Mouse (Mus musculus) heart, adult 2 months (tissue): ENCODE measurements around the gene Sh3pxd2b. TPM values are rescaled to one million over a fixed set of nuclear protein-coding genes. Genes with fewer than 3 reads are reported as not detected.
A peak's percentile ranks its signal among the peaks of the same experiment; 100 is the strongest.

Source experiments
- DNase-seq, 2 experiments: peaks; one replicate each; pipeline ENCODE4 v3.0.0; 2021
- H3K27ac ChIP-seq: fragments of 200-600 bp; 2 replicates; pipeline ENCODE4 v1.8.1; 2022
- H3K27me3 ChIP-seq: fragments of 200-500 bp; 2 replicates; pipeline ENCODE4 v1.6.1; 2012; ENCODE audit warnings: mild to moderate bottlenecking, low read length, inconsistent platforms, mixed read lengths; ENCODE audit not compliant: control insufficient read depth, insufficient read depth
- H3K36me3 ChIP-seq: fragments of 200-500 bp; 2 replicates; pipeline ENCODE4 v1.6.1; 2012; ENCODE audit warnings: low read length, inconsistent platforms; ENCODE audit not compliant: control insufficient read depth, insufficient read depth
- H3K4me1 ChIP-seq: fragments of 200-500 bp; 2 replicates; pipeline ENCODE4 v1.6.1; 2011; ENCODE audit warnings: low read length; ENCODE audit not compliant: control insufficient read depth, insufficient read depth
- H3K4me3 ChIP-seq: fragments of 200-600 bp; 2 replicates; pipeline ENCODE4 v1.8.1; 2022
- H3K79me2 ChIP-seq: fragments of 200-500 bp; replicated peaks from 2 replicates; pipeline ENCODE4 v1.6.1; 2012; ENCODE audit warnings: mild to moderate bottlenecking, inconsistent platforms, low read length, moderate library complexity, mixed read lengths; ENCODE audit not compliant: control insufficient read depth, insufficient read depth
- H3K9ac ChIP-seq: fragments of 200-500 bp; 2 replicates; pipeline ENCODE4 v1.6.1; 2012; ENCODE audit warnings: low read depth, mild to moderate bottlenecking, control low read depth, inconsistent platforms, low read length, mixed read lengths
- CTCF ChIP-seq: fragments of 200-600 bp; IDR thresholded peaks from 2 replicates; pipeline ENCODE4 v1.8.1; 2022; ENCODE audit warnings: antibody characterized with exemption, mild to moderate bottlenecking, moderate library complexity
- EP300 ChIP-seq: fragments of 200-500 bp; IDR thresholded peaks from 2 replicates; pipeline ENCODE4 v1.6.1; 2011; ENCODE audit warnings: low read depth, low read length, control low read depth; ENCODE audit not compliant: insufficient read depth
- POLR2A ChIP-seq: fragments of 200-500 bp; IDR thresholded peaks from 2 replicates; pipeline ENCODE4 v1.6.1; 2011; ENCODE audit warnings: mild to moderate bottlenecking, low read depth, low read length, control low read depth; ENCODE audit not compliant: insufficient read depth
- WGBS: fragments of 180-500 bp; shearing (Covaris S2); methylation state at CpG from one replicate; pipeline ENCODE4 v1.1.7; 2018; 5-methylcytosine and 5-hydroxymethylcytosine counted together
- intact Hi-C: fragments of 180-260 bp; cut with DNase I; formaldehyde crosslinking; loops from one replicate; pipeline ENCODE4 v1.15.1; 2025
- polyA plus RNA-seq: library from polyadenylated mRNA; depleted of rRNA; stranded (reverse); fragments of >200 nt; gene quantifications from 2 replicates; pipeline ENCODE4 v1.2.3, GENCODE M21; 2012
- total RNA-seq, 2 experiments: library from RNA; stranded (reverse); gene quantifications; 2 replicates each; pipeline ENCODE4 v1.2.3; 2021

The Sh3pxd2b gene
- total and polyA plus RNA-seq, 3 experiments, result 3.2 to 8.5 (median 4.0) TPM

- no peaks in the 10 kb centered on the region for H3K79me2 ChIP-seq
- no peak overlapping the region for H3K9ac ChIP-seq
- DNase-seq, result no peak
- H3K36me3 ChIP-seq, result no peaks in the 10 kb centered on the region; the same call in 1 of the 2 replicates
- WGBS, result 76% methylated on average over 8 of the region's 8 CpGs
- no peak overlapping the region for H3K4me3 ChIP-seq
- no peaks in the 10 kb centered on the region for H3K27me3 ChIP-seq
- no peaks in the 10 kb centered on the region; the same call in none of the 2 replicates for H3K4me1 ChIP-seq
- intact Hi-C loops, result loop anchor here (10.0 kb wide), 1 partner anchor 691 kb away; the partner anchor contains the start of gene Fgf18
- H3K27ac ChIP-seq, result no peak overlapping the region
- no peak for TF ChIP-seq EP300
- TF ChIP-seq POLR2A, result no peak
- no peak for TF ChIP-seq CTCF
Observed at GRCm38 (mm10) chr11:32453353-32453915, 105.8 kb downstream of the Sh3pxd2b start.

GRCm38 (mm10) chr11:32454231-32454799 lies 106.7 kb downstream of the Sh3pxd2b start:
- H3K27me3 ChIP-seq, result no peaks in the 10 kb centered on the region
- H3K79me2 ChIP-seq, result no peaks in the 10 kb centered on the region
- peak overlapping the region; percentile 86 for H3K9ac ChIP-seq
- TF ChIP-seq CTCF, result no peak
- TF ChIP-seq EP300, result no peak
- H3K4me3 ChIP-seq, result peak overlapping the region; percentile 79
- 5% methylated on average over 19 of the region's 19 CpGs for WGBS
- H3K4me1 ChIP-seq, result no peaks in the 10 kb centered on the region; the same call in none of the 2 replicates
- intact Hi-C loops, result loop anchor here (2.0 to 10.0 kb wide), 2 partner anchors 78 to 690 kb away; partner anchors contain the start of genes Efcab9, Fgf18 and Stk10
- DNase-seq, result no peak
- peak overlapping the region; percentile 68 for H3K27ac ChIP-seq
- no peaks in the 10 kb centered on the region; the same call in 1 of the 2 replicates for H3K36me3 ChIP-seq

DNA sequence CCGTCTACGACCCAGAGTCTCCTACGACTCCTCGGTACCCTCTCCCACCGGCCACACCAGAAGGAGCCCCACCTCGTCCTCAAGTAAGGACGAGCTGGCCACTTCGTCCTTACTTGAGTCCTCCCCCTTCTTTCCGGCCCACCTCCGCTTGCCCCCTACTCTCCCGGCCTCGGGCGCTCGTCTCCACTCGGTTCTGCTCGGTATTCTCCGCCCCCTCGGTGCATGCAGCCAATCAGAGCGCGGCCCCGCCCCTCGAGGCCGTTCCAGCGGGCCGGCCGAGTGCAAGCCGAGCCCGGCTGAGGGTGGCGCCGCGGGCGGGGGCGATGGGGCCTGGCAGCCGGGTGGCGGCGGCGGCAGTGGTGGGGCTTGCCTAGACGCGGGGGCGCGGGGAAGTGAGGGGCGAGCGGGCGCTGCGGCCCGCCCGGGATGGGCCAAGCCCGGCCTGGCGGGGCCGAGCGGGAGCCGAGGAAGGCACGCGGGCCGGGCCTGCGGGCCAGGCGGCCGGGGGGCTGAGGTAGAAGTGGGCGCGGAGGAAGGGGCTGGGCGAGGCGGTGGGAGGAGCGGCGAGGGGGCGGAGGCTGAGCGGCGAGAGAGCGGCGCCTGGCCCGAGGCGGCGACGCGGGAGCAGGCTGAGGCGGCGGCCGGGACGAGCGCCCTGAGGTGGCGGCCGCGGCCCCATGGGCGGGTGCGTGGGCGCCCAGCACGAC lies 107.3 kb downstream of the Sh3pxd2b start, which contains the start of gene Ubtd2:
Ubtd2 (plus strand) TSS at position 571 of the 707 bp plus-strand sequence.
- WGBS, result 1% methylated on average over 68 of the region's 86 CpGs
- peak; percentile 98 to 100 for DNase-seq
- Histone ChIP-seq H3K27ac (peak within 1 kb of the TSS; percentile 88), H3K9ac (peak within 1 kb of the TSS; percentile 90), H3K4me3 (peak within 1 kb of the TSS; percentile 79), H3K79me2 (no peaks in the 10 kb centered on the region), H3K36me3 (no peaks in the 10 kb centered on the region; the same call in 1 of the 2 replicates), H3K27me3 (no peaks in the 10 kb centered on the region), H3K4me1 (no peaks in the 10 kb centered on the region; the same call in none of the 2 replicates)
- TF ChIP-seq POLR2A (peak; percentile 54), CTCF (no peak), EP300 (0 out of 2 replicates have a peak, but pooled peaks have one; percentile 30)
- intact Hi-C loops, result loop anchor here (2.0 to 10.0 kb wide), 2 partner anchors 78 to 690 kb away; partner anchors contain the start of genes Efcab9, Fgf18 and Stk10

GRCm38 (mm10) chr11:32455507-32456141 lies 108.0 kb downstream of the Sh3pxd2b start:
- Histone ChIP-seq H3K9ac (peak overlapping the region; percentile 90), H3K79me2 (no peaks in the 10 kb centered on the region), H3K4me3 (peak overlapping the region; percentile 79), H3K36me3 (no peaks in the 10 kb centered on the region; the same call in 1 of the 2 replicates), H3K27ac (peak overlapping the region; percentile 88), H3K4me1 (no peaks in the 10 kb centered on the region; the same call in none of the 2 replicates), H3K27me3 (no peaks in the 10 kb centered on the region)
- intact Hi-C loops, result loop anchor here (2.0 to 10.0 kb wide), 2 partner anchors 77 to 689 kb away; partner anchors contain the start of genes Efcab9, Fgf18 and Stk10
- TF ChIP-seq CTCF (peak; percentile 52), POLR2A (no peak), EP300 (no peak)
- WGBS, result under 1% methylated on average over 56 of the region's 58 CpGs
- peak in 1 of 2 experiments; percentile 57 for DNase-seq

GRCm38 (mm10) chr11:32456356-32456755 lies 108.7 kb downstream of the Sh3pxd2b start:
- Histone ChIP-seq H3K9ac (peak overlapping the region; percentile 41; the same call in 1 of the 2 replicates), H3K27me3 (no peaks in the 10 kb centered on the region), H3K79me2 (no peaks in the 10 kb centered on the region), H3K4me3 (peak overlapping the region; percentile 79), H3K27ac (no peak overlapping the region), H3K36me3 (no peaks in the 10 kb centered on the region; the same call in 1 of the 2 replicates), H3K4me1 (no peaks in the 10 kb centered on the region; the same call in none of the 2 replicates)
- intact Hi-C loops, result loop anchor here (10.0 kb wide), 1 partner anchor 688 kb away; the partner anchor contains the start of gene Fgf18
- 31% methylated on average over 6 of the region's 6 CpGs for WGBS
- no peak for TF ChIP-seq CTCF
- no peak for TF ChIP-seq POLR2A
- no peak for TF ChIP-seq EP300
- DNase-seq, result no peak
